Mouse (Mus musculus): ENCODE measurements at regions not wholly inside any gene's neighbourhood (a gene's known extent, or its start where the extent isn't known, plus 50 kb on each side); places are given as distances from the start of the nearest gene placed in this dataset.

DNA sequence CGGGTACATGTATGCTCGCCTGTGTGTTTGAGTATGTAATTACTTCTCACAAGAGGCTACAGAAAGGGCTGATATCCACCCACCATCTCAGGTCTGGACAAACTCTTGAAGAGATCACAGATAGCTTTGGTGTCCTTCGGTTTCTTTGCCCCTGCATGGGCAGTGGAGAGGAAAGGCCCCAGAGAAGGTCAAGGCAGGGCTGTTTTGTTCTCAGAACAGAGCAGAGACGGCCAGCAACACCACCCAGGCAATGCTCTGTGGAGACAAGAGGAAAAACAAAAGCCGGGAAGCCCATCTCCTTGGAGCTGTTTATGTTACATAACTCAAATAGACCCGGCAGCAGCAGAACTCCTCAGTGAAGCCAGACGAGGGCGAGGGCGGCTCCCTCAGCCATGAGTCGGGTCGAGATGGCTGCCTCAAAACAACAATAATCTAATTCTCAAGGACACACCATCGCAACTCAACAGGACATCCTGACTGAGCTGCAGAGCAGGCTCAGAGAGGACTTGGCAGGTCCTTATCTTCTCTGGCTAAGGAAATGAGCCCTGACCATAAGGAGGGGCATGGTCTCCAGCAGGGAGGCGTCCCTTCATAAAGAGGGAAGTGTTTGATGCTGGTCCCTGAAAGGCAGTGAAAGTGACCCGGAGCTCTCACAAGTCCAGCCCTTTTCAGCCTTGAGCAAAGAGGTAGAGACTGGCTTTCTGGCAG lies 52.2 kb upstream of the Tarbp1 start:
- H3K9ac ChIP-seq (replicated peaks; ENCODE audit: low read length) = no peak overlapping the region
- 62% methylated on average over 14 of the region's 14 CpGs for WGBS

DNA sequence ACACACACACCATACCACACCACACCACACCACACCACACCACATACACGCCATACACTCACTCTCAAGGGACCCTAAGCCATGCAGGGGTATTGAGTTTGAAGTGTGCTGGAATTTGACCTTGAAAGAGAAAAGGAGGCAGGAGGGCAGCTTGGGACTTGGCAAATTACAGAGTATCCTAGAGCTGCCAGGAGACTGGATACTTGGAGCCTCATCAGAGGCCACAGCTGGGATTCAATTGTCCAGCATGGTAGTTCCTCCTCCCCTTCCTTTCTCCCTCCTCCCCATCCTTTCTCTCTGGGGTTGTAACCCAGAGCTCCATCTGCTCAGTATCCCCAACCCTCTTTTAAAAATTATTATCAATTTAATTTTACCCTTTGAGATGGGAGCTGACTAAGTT lies 50.7 kb upstream of the Tarbp1 start:
- no peaks in the 10 kb centered on the region for H3K27me3 ChIP-seq (ENCODE audit: control insufficient read depth, insufficient read depth, low read length)
- no peaks in the 10 kb centered on the region for H3K9me3 ChIP-seq (replicated peaks; ENCODE audit: control insufficient read depth, low read length)
- H3K4me3 ChIP-seq (ENCODE audit: low read depth, low read length) = no peak overlapping the region
- WGBS = 80% methylated on average over 1 of the region's 1 CpGs
- H3K36me3 ChIP-seq (replicated peaks; ENCODE audit: control insufficient read depth, insufficient read depth, low read depth, low read length) = no peaks in the 10 kb centered on the region
- no peak for ATAC-seq (replicated peaks; ENCODE audit: insufficient number of reproducible peaks, low FRiP score, low TSS enrichment, low read depth)
- no peak overlapping the region for H3K9ac ChIP-seq (replicated peaks; ENCODE audit: low read length)
- no peak overlapping the region for H3K4me2 ChIP-seq (ENCODE audit: low read depth, low read length)
- H3K4me1 ChIP-seq (ENCODE audit: control insufficient read depth, insufficient read depth, low read length) = no peaks in the 10 kb centered on the region
- DNase-seq (ENCODE audit: low spot score) = no peak
- no peak overlapping the region for H3K27ac ChIP-seq (replicated peaks; ENCODE audit: low read depth, low read length)

More for the DNA sequence above, 52.2 kb upstream of the Tarbp1 start:
- H3K4me2 ChIP-seq (ENCODE audit: low read depth, low read length) = no peak overlapping the region
- H3K9me3 ChIP-seq (replicated peaks; ENCODE audit: control insufficient read depth, low read length) = no peaks in the 10 kb centered on the region
- ATAC-seq (replicated peaks; ENCODE audit: insufficient number of reproducible peaks, low FRiP score, low TSS enrichment, low read depth) = no peak
- no peak for DNase-seq (ENCODE audit: low spot score)
- H3K27ac ChIP-seq (replicated peaks; ENCODE audit: low read depth, low read length) = no peak overlapping the region
- no peaks in the 10 kb centered on the region for H3K36me3 ChIP-seq (replicated peaks; ENCODE audit: control insufficient read depth, insufficient read depth, low read depth, low read length)
- no peaks in the 10 kb centered on the region for H3K4me1 ChIP-seq (ENCODE audit: control insufficient read depth, insufficient read depth, low read length)
- no peaks in the 10 kb centered on the region for H3K27me3 ChIP-seq (ENCODE audit: control insufficient read depth, insufficient read depth, low read length)
- no peak overlapping the region for H3K4me3 ChIP-seq (ENCODE audit: low read depth, low read length)
